Mouse (Mus musculus) lung, postnatal 0 days (tissue): ENCODE measurements around the gene Zfyve19.

Source experiments
- CTCF ChIP-seq: IDR thresholded peaks from 2 replicates; pipeline ENCODE4 v1.5.1; 2016; ENCODE audit warnings: antibody characterized with exemption, mild to moderate bottlenecking
- EP300 ChIP-seq: IDR thresholded peaks from 2 replicates; pipeline ENCODE4 v1.6.1; 2016; ENCODE audit warnings: antibody characterized with exemption, mild to moderate bottlenecking, control low read depth

DNA sequence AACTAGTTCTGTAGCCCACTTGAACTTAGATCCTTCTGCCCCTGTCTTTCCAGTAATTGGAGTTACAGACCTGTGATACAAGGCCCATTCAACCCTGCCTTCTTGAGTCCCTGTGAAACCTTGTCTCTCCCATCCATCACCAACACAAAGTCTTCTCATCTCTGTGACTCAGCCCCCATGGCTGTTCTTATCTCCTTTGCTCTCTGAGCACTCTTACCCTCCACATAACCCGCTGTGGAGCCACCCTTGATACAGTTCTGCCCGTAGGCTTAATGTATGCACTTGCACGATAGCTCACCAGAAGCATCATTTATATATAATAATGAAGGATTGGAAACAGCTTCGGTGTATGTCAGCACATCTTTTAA lies 32.4 kb downstream of the Zfyve19 start:
- TF ChIP-seq CTCF (no peak), EP300 (no peak)
